Mouse (Mus musculus) 3T3-L1 (cell line): ENCODE data around the gene Marf1.
"Not testable (repeated sequence)": the region's sequence is repeated elsewhere in the genome, so short reads cannot be mapped to it uniquely, and the experiment has no call there.

Experiments
- DNase-seq: peaks from one replicate; pipeline ENCODE4 v3.0.0-alpha.2; 2015; ENCODE audit warnings: low read depth, low spot score

Marf1 gene

GRCm38 (mm10) chr16:14162988-14163416 lies at the start of gene Marf1, which contains the start of gene Nde1:
Marf1 (minus strand) TSS chr16:14163351.
Nde1 (plus strand) TSS chr16:14163275.
- DNase-seq: peak; percentile 94

GRCm38 (mm10) chr16:14198798-14199197 lies 35.6 kb upstream of the Marf1 start:
- peak; percentile 12 for DNase-seq

GRCm38 (mm10) chr16:14195427-14195826 lies 32.3 kb upstream of the Marf1 start:
- DNase-seq: peak; percentile 88

GRCm38 (mm10) chr16:14194164-14194950 lies 31.2 kb upstream of the Marf1 start:
- no peak for DNase-seq

- no peak for DNase-seq
These were observed 22.4 kb upstream of the Marf1 start for GRCm38 (mm10) chr16:14185516-14185915.

- no peak for DNase-seq
These were observed 20.7 kb upstream of the Marf1 start for GRCm38 (mm10) chr16:14183856-14184255.

GRCm38 (mm10) chr16:14182360-14182759 lies 19.2 kb upstream of the Marf1 start:
- DNase-seq: no peak

GRCm38 (mm10) chr16:14180163-14180733 lies 17.1 kb upstream of the Marf1 start:
- no peak for DNase-seq

GRCm38 (mm10) chr16:14178041-14178440 lies 14.9 kb upstream of the Marf1 start:
- DNase-seq: no peak

- DNase-seq: no peak
These were observed 6.6 kb upstream of the Marf1 start for GRCm38 (mm10) chr16:14169706-14170105.

- DNase-seq: no peak
These were observed 3.3 kb upstream of the Marf1 start for GRCm38 (mm10) chr16:14166490-14166889.

GRCm38 (mm10) chr16:14163731-14164130 lies 580 bp upstream of the Marf1 start:
- DNase-seq: peak; percentile 40

GRCm38 (mm10) chr16:14160941-14161340 lies 2.2 kb downstream of the Marf1 start:
- no peak for DNase-seq

GRCm38 (mm10) chr16:14159746-14160131 lies 3.4 kb downstream of the Marf1 start:
- DNase-seq: peak; percentile 94

GRCm38 (mm10) chr16:14158936-14159745 lies 4.0 kb downstream of the Marf1 start:
- DNase-seq: peak; percentile 100

GRCm38 (mm10) chr16:14158536-14158935 lies 4.6 kb downstream of the Marf1 start:
- no peak for DNase-seq

GRCm38 (mm10) chr16:14156312-14156711 lies 6.8 kb downstream of the Marf1 start:
- no peak for DNase-seq

- not testable (repeated sequence) for DNase-seq
These were observed 7.5 kb downstream of the Marf1 start for GRCm38 (mm10) chr16:14155638-14156037.

GRCm38 (mm10) chr16:14151718-14152117 lies 11.4 kb downstream of the Marf1 start:
- DNase-seq: no peak

- peak; percentile 52 for DNase-seq
These were observed 15.4 kb downstream of the Marf1 start for GRCm38 (mm10) chr16:14147712-14148111.

GRCm38 (mm10) chr16:14143298-14143697 lies 19.9 kb downstream of the Marf1 start:
- no peak for DNase-seq

GRCm38 (mm10) chr16:14139106-14139505 lies 24.0 kb downstream of the Marf1 start:
- DNase-seq: no peak
